Mouse (Mus musculus): ENCODE results near the gene Gpr157. TPM values are rescaled to one million over a fixed set of nuclear protein-coding genes. Genes with fewer than 3 reads are reported as not detected.

The Gpr157 gene
- total RNA-seq, 1 experiment = 0.71 TPM

GRCm38 (mm10) chr4:150061432-150062225 lies 25.5 kb upstream of the Gpr157 start:
- DNase-seq (ENCODE audit: low read depth, low spot score) = no peak
- no peaks in the 10 kb centered on the region for H3K9me3 ChIP-seq (ENCODE audit: control insufficient read depth, insufficient read depth, low read depth, low read length)
- no peak overlapping the region for H3K27ac ChIP-seq (ENCODE audit: insufficient read depth, low read depth, low read length, poor library complexity, severe bottlenecking)
- in situ Hi-C loops (cut with MboI; ENCODE audit: low sequenced_read_pairs in 2 of 2, unreplicated experiment in 2 of 2) = no loop called here
- TF ChIP-seq ZC3H11A (IDR thresholded peaks at IDR 0.05; ENCODE audit: borderline replicate concordance, low read depth, low read length) = no peak
- TF ChIP-seq ZNF384 (IDR thresholded peaks at IDR 0.05; ENCODE audit: low read depth, low read length) = no peak
- no peak for TF ChIP-seq MAFK (IDR thresholded peaks at IDR 0.05; ENCODE audit: insufficient read depth, low read depth, low read length)
- no peak for TF ChIP-seq CHD2 (IDR thresholded peaks at IDR 0.05; ENCODE audit: low read depth, low read length)
- TF ChIP-seq HCFC1 (IDR thresholded peaks at IDR 0.05; ENCODE audit: borderline replicate concordance, insufficient read depth, low read length) = no peak
- peaks cover 50% of the 10 kb centered on the region for H3K36me3 ChIP-seq (ENCODE audit: control insufficient read depth, insufficient read depth, low read length, poor library complexity, severe bottlenecking)
- H3K9ac ChIP-seq (ENCODE audit: insufficient read depth, low read depth, low read length, poor library complexity, severe bottlenecking) = no peak overlapping the region
- H3K4me3 ChIP-seq (ENCODE audit: insufficient read depth in 1 of 2, low read depth in 1 of 2, low read length in 2 of 2, poor library complexity in 1 of 2, severe bottlenecking in 1 of 2) = no peak overlapping the region
- H3K4me1 ChIP-seq (ENCODE audit: control insufficient read depth in 2 of 2, insufficient read depth in 2 of 2, low read length in 2 of 2, poor library complexity in 1 of 2) = peaks cover 5 to 13% of the 10 kb centered on the region in 2 experiments; a peak in 3 of 4 replicates

- Histone ChIP-seq H3K36me3 (ENCODE audit: control insufficient read depth, insufficient read depth, low read length, poor library complexity, severe bottlenecking) (peaks cover 40% of the 10 kb centered on the region), H3K4me1 (ENCODE audit: control insufficient read depth in 2 of 2, insufficient read depth in 2 of 2, low read length in 2 of 2, poor library complexity in 1 of 2) (peaks cover 4 to 12% of the 10 kb centered on the region in 2 experiments; a peak in 2 of 4 replicates), H3K27ac (ENCODE audit: insufficient read depth, low read depth, low read length, poor library complexity, severe bottlenecking) (no peak overlapping the region), H3K9me3 (ENCODE audit: control insufficient read depth, insufficient read depth, low read depth, low read length) (no peaks in the 10 kb centered on the region), H3K9ac (ENCODE audit: insufficient read depth, low read depth, low read length, poor library complexity, severe bottlenecking) (no peak overlapping the region), H3K4me3 (ENCODE audit: insufficient read depth in 1 of 2, low read depth in 1 of 2, low read length in 2 of 2, poor library complexity in 1 of 2, severe bottlenecking in 1 of 2) (no peak overlapping the region)
- DNase-seq (ENCODE audit: low read depth, low spot score) = no peak
- in situ Hi-C loops (cut with MboI; ENCODE audit: low sequenced_read_pairs in 2 of 2, unreplicated experiment in 2 of 2) = no loop called here
- no peak for TF ChIP-seq ZNF384 (IDR thresholded peaks at IDR 0.05; ENCODE audit: low read depth, low read length)
- no peak for TF ChIP-seq CHD2 (IDR thresholded peaks at IDR 0.05; ENCODE audit: low read depth, low read length)
- TF ChIP-seq ZC3H11A (IDR thresholded peaks at IDR 0.05; ENCODE audit: borderline replicate concordance, low read depth, low read length) = no peak
- TF ChIP-seq MAFK (IDR thresholded peaks at IDR 0.05; ENCODE audit: insufficient read depth, low read depth, low read length) = no peak
- no peak for TF ChIP-seq HCFC1 (IDR thresholded peaks at IDR 0.05; ENCODE audit: borderline replicate concordance, insufficient read depth, low read length)
Measured at GRCm38 (mm10) chr4:150066706-150067323, 20.4 kb upstream of the Gpr157 start.

GRCm38 (mm10) chr4:150068216-150068615 lies 18.9 kb upstream of the Gpr157 start:
- in situ Hi-C loops (cut with MboI; ENCODE audit: low sequenced_read_pairs in 2 of 2, unreplicated experiment in 2 of 2) = no loop called here
- Histone ChIP-seq H3K27ac (ENCODE audit: insufficient read depth, low read depth, low read length, poor library complexity, severe bottlenecking) (no peak overlapping the region), H3K36me3 (ENCODE audit: control insufficient read depth, insufficient read depth, low read length, poor library complexity, severe bottlenecking) (peaks cover 30% of the 10 kb centered on the region), H3K9ac (ENCODE audit: insufficient read depth, low read depth, low read length, poor library complexity, severe bottlenecking) (no peak overlapping the region), H3K4me3 (ENCODE audit: insufficient read depth in 1 of 2, low read depth in 1 of 2, low read length in 2 of 2, poor library complexity in 1 of 2, severe bottlenecking in 1 of 2) (no peak overlapping the region), H3K4me1 (ENCODE audit: control insufficient read depth in 2 of 2, insufficient read depth in 2 of 2, low read length in 2 of 2, poor library complexity in 1 of 2) (peaks cover 4 to 11% of the 10 kb centered on the region in 2 experiments; a peak in 2 of 4 replicates), H3K9me3 (ENCODE audit: control insufficient read depth, insufficient read depth, low read depth, low read length) (no peaks in the 10 kb centered on the region)
- TF ChIP-seq ZNF384 (IDR thresholded peaks at IDR 0.05; ENCODE audit: low read depth, low read length) (no peak), ZC3H11A (IDR thresholded peaks at IDR 0.05; ENCODE audit: borderline replicate concordance, low read depth, low read length) (no peak), CHD2 (IDR thresholded peaks at IDR 0.05; ENCODE audit: low read depth, low read length) (no peak), HCFC1 (IDR thresholded peaks at IDR 0.05; ENCODE audit: borderline replicate concordance, insufficient read depth, low read length) (no peak), MAFK (IDR thresholded peaks at IDR 0.05; ENCODE audit: insufficient read depth, low read depth, low read length) (no peak)
- no peak for DNase-seq (ENCODE audit: low read depth, low spot score)

- no peak overlapping the region for H3K9ac ChIP-seq (ENCODE audit: insufficient read depth, low read depth, low read length, poor library complexity, severe bottlenecking)
- H3K36me3 ChIP-seq (ENCODE audit: control insufficient read depth, insufficient read depth, low read length, poor library complexity, severe bottlenecking) = peaks cover 24% of the 10 kb centered on the region
- no peaks in the 10 kb centered on the region for H3K9me3 ChIP-seq (ENCODE audit: control insufficient read depth, insufficient read depth, low read depth, low read length)
- TF ChIP-seq ZC3H11A (IDR thresholded peaks at IDR 0.05; ENCODE audit: borderline replicate concordance, low read depth, low read length) (no peak), ZNF384 (IDR thresholded peaks at IDR 0.05; ENCODE audit: low read depth, low read length) (no peak), MAFK (IDR thresholded peaks at IDR 0.05; ENCODE audit: insufficient read depth, low read depth, low read length) (no peak), HCFC1 (IDR thresholded peaks at IDR 0.05; ENCODE audit: borderline replicate concordance, insufficient read depth, low read length) (no peak), CHD2 (IDR thresholded peaks at IDR 0.05; ENCODE audit: low read depth, low read length) (no peak)
- peaks cover 4 to 11% of the 10 kb centered on the region in 2 experiments; a peak in 2 of 4 replicates for H3K4me1 ChIP-seq (ENCODE audit: control insufficient read depth in 2 of 2, insufficient read depth in 2 of 2, low read length in 2 of 2, poor library complexity in 1 of 2)
- no peak overlapping the region for H3K27ac ChIP-seq (ENCODE audit: insufficient read depth, low read depth, low read length, poor library complexity, severe bottlenecking)
- in situ Hi-C loops (cut with MboI; ENCODE audit: low sequenced_read_pairs in 2 of 2, unreplicated experiment in 2 of 2) = no loop called here
- DNase-seq (ENCODE audit: low read depth, low spot score) = no peak
- H3K4me3 ChIP-seq (ENCODE audit: insufficient read depth in 1 of 2, low read depth in 1 of 2, low read length in 2 of 2, poor library complexity in 1 of 2, severe bottlenecking in 1 of 2) = no peak overlapping the region
Measured at GRCm38 (mm10) chr4:150070136-150070535, 17.0 kb upstream of the Gpr157 start.

Measured in ES-E14 (cell line).